Mouse (Mus musculus): Measurements from ENCODE around the gene Srcin1.
A peak's percentile ranks its signal among the peaks of the same experiment; 100 is the strongest.

The Srcin1 gene

GRCm38 (mm10) chr11:97579088-97579857 lies 3.3 kb upstream of the Srcin1 start:
- DNase-seq (ENCODE audit: low spot score in 2 of 2) = no peak

GRCm38 (mm10) chr11:97578286-97578685 lies 2.3 kb upstream of the Srcin1 start:
- no peak for DNase-seq (ENCODE audit: low spot score in 2 of 2)

- DNase-seq (ENCODE audit: low spot score in 2 of 2) = peak; percentile 75 to 82
Observed at GRCm38 (mm10) chr11:97575638-97576037, 348 bp downstream of the Srcin1 start.

GRCm38 (mm10) chr11:97575075-97575474 lies 911 bp downstream of the Srcin1 start:
- DNase-seq (ENCODE audit: low spot score in 2 of 2) = peak; percentile 73 to 81

GRCm38 (mm10) chr11:97574551-97575051 lies 1.4 kb downstream of the Srcin1 start:
- no peak for DNase-seq (ENCODE audit: low spot score in 2 of 2)

GRCm38 (mm10) chr11:97573891-97574550 lies 2.0 kb downstream of the Srcin1 start:
- peak; percentile 77 to 81 for DNase-seq (ENCODE audit: low spot score in 2 of 2)

GRCm38 (mm10) chr11:97572895-97573480 lies 3.0 kb downstream of the Srcin1 start:
- no peak for DNase-seq (ENCODE audit: low spot score in 2 of 2)

- no peak for DNase-seq (ENCODE audit: low spot score in 2 of 2)
Observed at GRCm38 (mm10) chr11:97572089-97572345, 4.0 kb downstream of the Srcin1 start.

GRCm38 (mm10) chr11:97571266-97572088 lies 4.5 kb downstream of the Srcin1 start:
- no peak for DNase-seq (ENCODE audit: low spot score in 2 of 2)

- DNase-seq (ENCODE audit: low spot score in 2 of 2) = no peak
Observed at GRCm38 (mm10) chr11:97570493-97571137, 5.4 kb downstream of the Srcin1 start.

- DNase-seq (ENCODE audit: low spot score in 2 of 2) = no peak
Observed at GRCm38 (mm10) chr11:97569806-97570205, 6.2 kb downstream of the Srcin1 start.

- no peak for DNase-seq (ENCODE audit: low spot score in 2 of 2)
Observed at GRCm38 (mm10) chr11:97569301-97569724, 6.7 kb downstream of the Srcin1 start.

GRCm38 (mm10) chr11:97568729-97569128 lies 7.3 kb downstream of the Srcin1 start:
- DNase-seq (ENCODE audit: low spot score in 2 of 2) = peak; percentile 67 to 83

GRCm38 (mm10) chr11:97567480-97567879 lies 8.5 kb downstream of the Srcin1 start:
- no peak for DNase-seq (ENCODE audit: low spot score in 2 of 2)

GRCm38 (mm10) chr11:97566551-97566950 lies 9.4 kb downstream of the Srcin1 start:
- DNase-seq (ENCODE audit: low spot score in 2 of 2) = no peak

GRCm38 (mm10) chr11:97563730-97564129 lies 12.3 kb downstream of the Srcin1 start:
- DNase-seq (ENCODE audit: low spot score in 2 of 2) = no peak

- no peak for DNase-seq (ENCODE audit: low spot score in 2 of 2)
Observed at GRCm38 (mm10) chr11:97562536-97562935, 13.4 kb downstream of the Srcin1 start.

GRCm38 (mm10) chr11:97560210-97560963 lies 15.6 kb downstream of the Srcin1 start:
- DNase-seq (ENCODE audit: low spot score in 2 of 2) = no peak

GRCm38 (mm10) chr11:97559549-97559948 lies 16.4 kb downstream of the Srcin1 start:
- no peak for DNase-seq (ENCODE audit: low spot score in 2 of 2)

GRCm38 (mm10) chr11:97557885-97558284 lies 18.1 kb downstream of the Srcin1 start:
- no peak for DNase-seq (ENCODE audit: low spot score in 2 of 2)
